4 mouse cellular contexts compared by ENCODE assay signal in the genomic region with DNA sequence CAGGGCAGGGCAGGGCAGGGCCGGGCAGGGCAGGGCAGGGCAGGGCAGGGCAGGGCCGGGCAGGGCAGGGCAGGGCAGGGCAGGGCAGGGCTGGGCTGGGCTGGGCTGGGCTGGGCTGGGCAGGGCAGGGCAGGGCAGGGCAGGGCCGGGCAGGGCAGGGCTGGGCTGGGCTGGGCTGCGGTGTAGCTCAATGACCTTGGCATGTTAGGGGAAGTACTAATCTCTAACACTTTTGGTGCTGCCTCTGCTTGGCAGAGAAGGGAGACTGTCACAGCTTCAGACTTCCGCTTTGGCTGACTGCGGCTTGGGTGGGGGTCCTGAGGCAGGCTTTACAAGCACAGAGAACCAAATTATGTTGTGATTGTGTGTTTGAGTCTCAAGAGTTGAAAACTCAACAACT. TPM values are rescaled to one million over a fixed set of nuclear protein-coding genes. Genes with fewer than 3 reads are reported as not detected.
"Had no signal": no experiment of that assay in that cellular context is flagged by ENCODE, and none has a peak within 500 bp of the region (broad histone marks: within the 10 kb centered on the region; RNA-seq: fewer than 3 reads in every experiment).

No protein-coding gene starts in this region.

RNA-seq across cellular contexts. Expression of a gene that starts 50.7 kb away (rescaled TPM):
- total RNA-seq: gastrocnemius, adult 18-20 months; gastrocnemius, adult 8-10 months; heart, adult 2 months; liver, adult 2 months had no signal
